Mouse (Mus musculus) ES-Bruce4 (cell line): ENCODE results near the gene Zfp799.

Source experiments
- CTCF ChIP-seq: IDR thresholded peaks from one replicate; pipeline ENCODE4 v1.8.1; 2011; ENCODE audit warnings: low read depth, low read length
- POLR2A ChIP-seq: IDR thresholded peaks from one replicate; pipeline ENCODE4 v1.8.1; 2011; ENCODE audit warnings: low read length; ENCODE audit not compliant: insufficient read depth

- TF ChIP-seq CTCF (no peak), POLR2A (no peak)
These were observed 339 bp upstream of the Zfp799 start for GRCm38 (mm10) chr17:32830418-32830782.
